Mouse (Mus musculus) ES-E14 (cell line): ENCODE data around the gene Pnpla1.

Experiments
- CHD2 ChIP-seq: IDR thresholded peaks from 2 replicates; pipeline ENCODE4 v1.6.1; 2014; ENCODE audit warnings: mild to moderate bottlenecking, low read depth, low read length, inconsistent platforms
- MAFK ChIP-seq: IDR thresholded peaks from 2 replicates; pipeline ENCODE4 v1.6.1; 2014; ENCODE audit warnings: mild to moderate bottlenecking, low read depth, low read length, inconsistent platforms; ENCODE audit not compliant: insufficient read depth
- ZC3H11A ChIP-seq: IDR thresholded peaks from 2 replicates; pipeline ENCODE4 v1.6.1; 2012; ENCODE audit warnings: low read depth, mild to moderate bottlenecking, inconsistent platforms, low read length, borderline replicate concordance
- ZNF384 ChIP-seq: IDR thresholded peaks from 2 replicates; pipeline ENCODE4 v1.6.1; 2012; ENCODE audit warnings: low read depth, low read length, inconsistent platforms

DNA sequence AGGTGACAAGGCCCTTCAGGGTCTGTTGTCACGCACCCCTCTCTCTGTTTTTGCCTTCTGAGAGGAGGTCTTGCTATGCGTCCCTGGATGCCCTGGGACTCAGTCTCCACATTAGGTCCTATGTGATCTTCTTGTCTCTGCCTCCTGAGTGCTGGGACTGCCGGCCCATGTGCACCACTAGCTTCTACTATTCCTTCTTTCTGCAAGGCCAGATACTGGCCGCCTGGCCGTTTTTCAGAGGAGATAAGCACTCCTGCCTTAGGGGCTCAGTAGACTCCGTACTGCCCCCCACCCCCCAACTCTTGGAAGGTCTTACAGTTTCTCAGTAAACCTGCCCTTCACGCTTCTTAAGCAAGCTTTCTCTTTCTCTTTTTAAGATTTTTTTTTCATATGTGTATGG, 77.9 kb downstream of the Pnpla1 start:
- no peak for TF ChIP-seq ZNF384
- no peak for TF ChIP-seq CHD2
- TF ChIP-seq MAFK, result no peak
- TF ChIP-seq ZC3H11A, result no peak
